25 mouse cellular contexts compared by ENCODE assay signal in genomic region chr16:59955731-59956130, GRCm38 (mm10).
A peak's percentile ranks its signal among the peaks of the same experiment; 100 is the strongest.
DNase-seq lines count a peak whose midpoint lies in the region; ATAC-seq and TF ChIP-seq lines count a peak whose summit lies in the region.
"Had no signal": no experiment of that assay in that cellular context is flagged by ENCODE, and none has a peak within 500 bp of the region (broad histone marks: within the 10 kb centered on the region; RNA-seq: fewer than 3 reads in every experiment).

No protein-coding gene starts in this region.

- no peaks in the 10 kb centered on the region for H3K9me3 ChIP-seq in midbrain, postnatal 0 days (ENCODE audit: low read length)
- H3K9me3 ChIP-seq in midbrain, embryonic 13.5 days, result no peaks in the 10 kb centered on the region
- H3K9me3 ChIP-seq: heart, embryonic 15.5 days; hindbrain, embryonic 15.5 days; kidney, embryonic 15.5 days; lung, embryonic 15.5 days; neural tube, embryonic 12.5 days had no signal

- TF ChIP-seq CTCF in midbrain, postnatal 0 days (IDR thresholded peaks at IDR 0.05), result no peak

- H3K4me1 ChIP-seq in midbrain, postnatal 0 days (ENCODE audit: insufficient read depth, low read length), result no peaks in the 10 kb centered on the region
- no peaks in the 10 kb centered on the region for H3K4me1 ChIP-seq in midbrain, embryonic 13.5 days (replicated peaks)
- H3K4me1 ChIP-seq: heart, embryonic 15.5 days; hindbrain, embryonic 15.5 days; kidney, embryonic 15.5 days; lung, embryonic 15.5 days; megakaryocyte, embryonic 14.5 days; neural tube, embryonic 12.5 days had no signal

- no peak overlapping the region for H3K9ac ChIP-seq in midbrain, postnatal 0 days (replicated peaks; ENCODE audit: low read length, poor library complexity, severe bottlenecking)
- H3K9ac ChIP-seq in midbrain, embryonic 13.5 days (replicated peaks), result no peak overlapping the region
- H3K9ac ChIP-seq: heart, embryonic 15.5 days; hindbrain, embryonic 15.5 days; kidney, embryonic 15.5 days; liver, embryonic 14.5 days; lung, embryonic 15.5 days; neural tube, embryonic 12.5 days had no signal

- no peak overlapping the region for H3K4me2 ChIP-seq in midbrain, postnatal 0 days (ENCODE audit: low read depth, low read length, poor library complexity, severe bottlenecking)
- no peak overlapping the region for H3K4me2 ChIP-seq in midbrain, embryonic 13.5 days (replicated peaks)
- H3K4me2 ChIP-seq: heart, embryonic 15.5 days; hindbrain, embryonic 15.5 days; kidney, embryonic 15.5 days; lung, embryonic 15.5 days; neural tube, embryonic 12.5 days had no signal

- no peak overlapping the region for H3K27ac ChIP-seq in midbrain, postnatal 0 days (ENCODE audit: low read depth, low read length)
- no peak overlapping the region for H3K27ac ChIP-seq in midbrain, embryonic 13.5 days
- H3K27ac ChIP-seq: heart, adult 2 months; heart, embryonic 15.5 days; hindbrain, embryonic 15.5 days; kidney, embryonic 15.5 days; liver, embryonic 14.5 days; lung, embryonic 15.5 days; neural tube, embryonic 12.5 days had no signal

- DNase-seq in cerebellum, postnatal 4 days (ENCODE audit: low spot score in 2 of 2), result no peak
- peak; percentile 40 for DNase-seq in midbrain, postnatal 0 days (ENCODE audit: low spot score)
- peak; percentile 9 for DNase-seq in cerebellum, adult 8-10 months
- peak; percentile 5 to 12 for DNase-seq in cerebellum, postnatal 36 days
- DNase-seq in B cell, adult 2 months, result no peak
- DNase-seq: gastrocnemius, postnatal 14 days; heart, adult 2 months; heart, postnatal 36 days; kidney, postnatal 36 days; lung, postnatal 36 days; midbrain, embryonic 14.5 days; right cerebral cortex, postnatal 14 days had no signal

- no peaks in the 10 kb centered on the region for H3K27me3 ChIP-seq in midbrain, postnatal 0 days (ENCODE audit: insufficient read depth, low read length)
- no peaks in the 10 kb centered on the region for H3K27me3 ChIP-seq in midbrain, embryonic 13.5 days
- H3K27me3 ChIP-seq: heart, embryonic 15.5 days; hindbrain, embryonic 15.5 days; kidney, embryonic 15.5 days; lung, embryonic 15.5 days; megakaryocyte, embryonic 14.5 days; neural tube, embryonic 12.5 days had no signal

- H3K4me3 ChIP-seq in midbrain, postnatal 0 days (ENCODE audit: low read depth, low read length), result no peak overlapping the region
- H3K4me3 ChIP-seq in midbrain, embryonic 13.5 days (replicated peaks), result no peak overlapping the region
- H3K4me3 ChIP-seq: heart, adult 2 months; heart, embryonic 15.5 days; hindbrain, embryonic 15.5 days; kidney, embryonic 15.5 days; lung, embryonic 15.5 days; megakaryocyte, embryonic 14.5 days; neural tube, embryonic 12.5 days had no signal

- H3K36me3 ChIP-seq in midbrain, postnatal 0 days (ENCODE audit: insufficient read depth, low read length), result no peaks in the 10 kb centered on the region
- no peaks in the 10 kb centered on the region for H3K36me3 ChIP-seq in midbrain, embryonic 13.5 days
- H3K36me3 ChIP-seq: heart, embryonic 15.5 days; hindbrain, embryonic 15.5 days; kidney, embryonic 15.5 days; lung, embryonic 15.5 days; neural tube, embryonic 12.5 days had no signal

- ATAC-seq in cerebellum, adult (ENCODE audit: insufficient number of reproducible peaks, low FRiP score, low TSS enrichment), result peak; percentile 74; the same call in 1 of the 2 replicates
- no peak for ATAC-seq in midbrain, postnatal 0 days (ENCODE audit: low FRiP score)
- no peak for ATAC-seq in midbrain, embryonic 13.5 days
- no peak for ATAC-seq in CD4-positive, CD25-positive, alpha-beta regulatory T cell, adult 4 months
- ATAC-seq: activated CD4-positive, CD25-positive, alpha-beta regulatory T cell, adult 4 months; forebrain, embryonic 14.5 days; intestine, postnatal 0 days had no signal

- 67% methylated on average over 2 of the region's 2 CpGs for WGBS in midbrain, postnatal 0 days
- 76% methylated on average over 2 of the region's 2 CpGs for WGBS in midbrain, embryonic 13.5 days

Comparison
In these comparisons a context has a peak if more than half of its experiments do, and no peak if none do; other contexts are left out.
1. DNase-seq: peak in midbrain, postnatal 0 days (single experiment), cerebellum, adult 8-10 months (single experiment) and cerebellum, postnatal 36 days (2 of 2); none in cerebellum, postnatal 4 days (0 of 2) and B cell, adult 2 months (0 of 2).